Mouse (Mus musculus): ENCODE results near the gene Atp5d. TPM values are rescaled to one million over a fixed set of nuclear protein-coding genes. Genes with fewer than 3 reads are reported as not detected.
A peak's percentile ranks its signal among the peaks of the same experiment; 100 is the strongest.

Atp5d gene
- polyA plus RNA-seq, 1 experiment from 2014 or later: 454 TPM

GRCm38 (mm10) chr10:80115290-80115943 lies 23.0 kb upstream of the Atp5d start, which contains the start of gene Stk11:
Gene Stk11, plus strand, starts transcription at chr10:80115803.
- H3K4me2 ChIP-seq (ENCODE audit: low read length): peak within 1 kb of the TSS; percentile 98
- no peaks in the 10 kb centered on the region for H3K27me3 ChIP-seq (ENCODE audit: control insufficient read depth, insufficient read depth, low read depth, low read length)
- peak within 1 kb of the TSS; percentile 89 for H3K9ac ChIP-seq (ENCODE audit: low read depth, low read length)
- ATAC-seq: peak; percentile 99
- WGBS: 0% methylated on average over 70 of the region's 70 CpGs
- peaks cover 34% of the 10 kb centered on the region for H3K4me1 ChIP-seq (ENCODE audit: control insufficient read depth, insufficient read depth, low read length)
- H3K27ac ChIP-seq (ENCODE audit: low read length): peak within 1 kb of the TSS; percentile 83
- peak within 1 kb of the TSS; percentile 93 for H3K4me3 ChIP-seq (ENCODE audit: low read depth, low read length)
- H3K36me3 ChIP-seq (ENCODE audit: control insufficient read depth, insufficient read depth, low read length): 0 out of 2 replicates have a peak, but pooled peaks cover 2% of the 10 kb centered on the region
- no peaks in the 10 kb centered on the region for H3K9me3 ChIP-seq (replicated peaks; ENCODE audit: control insufficient read depth, low read length, poor library complexity, severe bottlenecking)

- Histone ChIP-seq H3K36me3 (ENCODE audit: control insufficient read depth, insufficient read depth, low read length) (0 out of 2 replicates have a peak, but pooled peaks cover 2% of the 10 kb centered on the region), H3K4me3 (ENCODE audit: low read depth, low read length) (peak overlapping the region; percentile 93), H3K9ac (ENCODE audit: low read depth, low read length) (peak overlapping the region; percentile 89), H3K27ac (ENCODE audit: low read length) (peak overlapping the region; percentile 83), H3K27me3 (ENCODE audit: control insufficient read depth, insufficient read depth, low read depth, low read length) (no peaks in the 10 kb centered on the region), H3K4me2 (ENCODE audit: low read length) (peak overlapping the region; percentile 98), H3K9me3 (replicated peaks; ENCODE audit: control insufficient read depth, low read length, poor library complexity, severe bottlenecking) (no peaks in the 10 kb centered on the region), H3K4me1 (ENCODE audit: control insufficient read depth, insufficient read depth, low read length) (peaks cover 34% of the 10 kb centered on the region)
- ATAC-seq: 0 out of 2 replicates have a peak, but pooled peaks have one; percentile 9
- under 1% methylated on average over 63 of the region's 63 CpGs for WGBS
These were observed 22.5 kb upstream of the Atp5d start for GRCm38 (mm10) chr10:80115944-80116335.

- ATAC-seq: no peak
- WGBS: 1% methylated on average over 27 of the region's 27 CpGs
These were observed 21.9 kb upstream of the Atp5d start for GRCm38 (mm10) chr10:80116563-80116926.

GRCm38 (mm10) chr10:80116927-80117691 lies 21.3 kb upstream of the Atp5d start:
- Histone ChIP-seq H3K9ac (ENCODE audit: low read depth, low read length) (peak overlapping the region; percentile 89), H3K4me1 (ENCODE audit: control insufficient read depth, insufficient read depth, low read length) (peaks cover 34% of the 10 kb centered on the region), H3K4me3 (ENCODE audit: low read depth, low read length) (peak overlapping the region; percentile 93), H3K27ac (ENCODE audit: low read length) (no peak overlapping the region), H3K4me2 (ENCODE audit: low read length) (peak overlapping the region; percentile 98), H3K36me3 (ENCODE audit: control insufficient read depth, insufficient read depth, low read length) (peaks cover 5% of the 10 kb centered on the region; the same call in 1 of the 2 replicates), H3K9me3 (replicated peaks; ENCODE audit: control insufficient read depth, low read length, poor library complexity, severe bottlenecking) (no peaks in the 10 kb centered on the region), H3K27me3 (ENCODE audit: control insufficient read depth, insufficient read depth, low read depth, low read length) (no peaks in the 10 kb centered on the region)
- no peak for ATAC-seq
- WGBS: 5% methylated on average over 30 of the region's 30 CpGs

More at GRCm38 (mm10) chr10:80116563-80116926, 21.9 kb upstream of the Atp5d start:
- Histone ChIP-seq H3K4me1 (ENCODE audit: control insufficient read depth, insufficient read depth, low read length) (peaks cover 34% of the 10 kb centered on the region), H3K27me3 (ENCODE audit: control insufficient read depth, insufficient read depth, low read depth, low read length) (no peaks in the 10 kb centered on the region), H3K36me3 (ENCODE audit: control insufficient read depth, insufficient read depth, low read length) (peaks cover 4% of the 10 kb centered on the region; the same call in 1 of the 2 replicates), H3K27ac (ENCODE audit: low read length) (no peak overlapping the region), H3K4me3 (ENCODE audit: low read depth, low read length) (peak overlapping the region; percentile 93), H3K4me2 (ENCODE audit: low read length) (peak overlapping the region; percentile 98), H3K9ac (ENCODE audit: low read depth, low read length) (peak overlapping the region; percentile 89), H3K9me3 (replicated peaks; ENCODE audit: control insufficient read depth, low read length, poor library complexity, severe bottlenecking) (no peaks in the 10 kb centered on the region)

- Histone ChIP-seq H3K27ac (ENCODE audit: low read length) (no peak overlapping the region), H3K9ac (ENCODE audit: low read depth, low read length) (peak overlapping the region; percentile 89), H3K9me3 (replicated peaks; ENCODE audit: control insufficient read depth, low read length, poor library complexity, severe bottlenecking) (no peaks in the 10 kb centered on the region), H3K27me3 (ENCODE audit: control insufficient read depth, insufficient read depth, low read depth, low read length) (no peaks in the 10 kb centered on the region), H3K36me3 (ENCODE audit: control insufficient read depth, insufficient read depth, low read length) (peaks cover 5% of the 10 kb centered on the region; the same call in 1 of the 2 replicates), H3K4me1 (ENCODE audit: control insufficient read depth, insufficient read depth, low read length) (peaks cover 34% of the 10 kb centered on the region), H3K4me2 (ENCODE audit: low read length) (peak overlapping the region; percentile 98), H3K4me3 (ENCODE audit: low read depth, low read length) (peak overlapping the region; percentile 93)
- WGBS: 69% methylated on average over 1 of the region's 1 CpGs
- ATAC-seq: no peak
These were observed 20.7 kb upstream of the Atp5d start for GRCm38 (mm10) chr10:80117736-80118135.

GRCm38 (mm10) chr10:80118552-80118951 lies 19.9 kb upstream of the Atp5d start:
- Histone ChIP-seq H3K4me1 (ENCODE audit: control insufficient read depth, insufficient read depth, low read length) (peaks cover 34% of the 10 kb centered on the region), H3K27me3 (ENCODE audit: control insufficient read depth, insufficient read depth, low read depth, low read length) (no peaks in the 10 kb centered on the region), H3K4me2 (ENCODE audit: low read length) (peak overlapping the region; percentile 98), H3K4me3 (ENCODE audit: low read depth, low read length) (no peak overlapping the region), H3K9me3 (replicated peaks; ENCODE audit: control insufficient read depth, low read length, poor library complexity, severe bottlenecking) (no peaks in the 10 kb centered on the region), H3K27ac (ENCODE audit: low read length) (no peak overlapping the region), H3K9ac (ENCODE audit: low read depth, low read length) (peak overlapping the region; percentile 89), H3K36me3 (ENCODE audit: control insufficient read depth, insufficient read depth, low read length) (peaks cover 5% of the 10 kb centered on the region; the same call in 1 of the 2 replicates)
- WGBS: 44% methylated on average over 6 of the region's 6 CpGs
- ATAC-seq: no peak

- no peak overlapping the region for H3K27ac ChIP-seq (ENCODE audit: low read length)
- H3K27me3 ChIP-seq (ENCODE audit: control insufficient read depth, insufficient read depth, low read depth, low read length): no peaks in the 10 kb centered on the region
- H3K4me1 ChIP-seq (ENCODE audit: control insufficient read depth, insufficient read depth, low read length): peaks cover 29% of the 10 kb centered on the region
- H3K4me2 ChIP-seq (ENCODE audit: low read length): no peak overlapping the region
- no peaks in the 10 kb centered on the region for H3K9me3 ChIP-seq (replicated peaks; ENCODE audit: control insufficient read depth, low read length, poor library complexity, severe bottlenecking)
- 65% methylated on average over 2 of the region's 2 CpGs for WGBS
- peaks cover 5% of the 10 kb centered on the region; the same call in 1 of the 2 replicates for H3K36me3 ChIP-seq (ENCODE audit: control insufficient read depth, insufficient read depth, low read length)
- ATAC-seq: no peak
- no peak overlapping the region for H3K4me3 ChIP-seq (ENCODE audit: low read depth, low read length)
- H3K9ac ChIP-seq (ENCODE audit: low read depth, low read length): no peak overlapping the region
These were observed 18.3 kb upstream of the Atp5d start for GRCm38 (mm10) chr10:80120146-80120545.

- ATAC-seq: no peak
- Histone ChIP-seq H3K4me2 (ENCODE audit: low read length) (no peak overlapping the region), H3K36me3 (ENCODE audit: control insufficient read depth, insufficient read depth, low read length) (peaks cover 12% of the 10 kb centered on the region; the same call in 1 of the 2 replicates), H3K9me3 (replicated peaks; ENCODE audit: control insufficient read depth, low read length, poor library complexity, severe bottlenecking) (no peaks in the 10 kb centered on the region), H3K4me1 (ENCODE audit: control insufficient read depth, insufficient read depth, low read length) (peaks cover 28% of the 10 kb centered on the region), H3K4me3 (ENCODE audit: low read depth, low read length) (no peak overlapping the region), H3K9ac (ENCODE audit: low read depth, low read length) (no peak overlapping the region), H3K27ac (ENCODE audit: low read length) (no peak overlapping the region), H3K27me3 (ENCODE audit: control insufficient read depth, insufficient read depth, low read depth, low read length) (no peaks in the 10 kb centered on the region)
- 86% methylated on average over 2 of the region's 2 CpGs for WGBS
These were observed 16.8 kb upstream of the Atp5d start for GRCm38 (mm10) chr10:80121639-80122038.
